Mouse (Mus musculus): ENCODE measurements around the gene Ankrd6.

DNA sequence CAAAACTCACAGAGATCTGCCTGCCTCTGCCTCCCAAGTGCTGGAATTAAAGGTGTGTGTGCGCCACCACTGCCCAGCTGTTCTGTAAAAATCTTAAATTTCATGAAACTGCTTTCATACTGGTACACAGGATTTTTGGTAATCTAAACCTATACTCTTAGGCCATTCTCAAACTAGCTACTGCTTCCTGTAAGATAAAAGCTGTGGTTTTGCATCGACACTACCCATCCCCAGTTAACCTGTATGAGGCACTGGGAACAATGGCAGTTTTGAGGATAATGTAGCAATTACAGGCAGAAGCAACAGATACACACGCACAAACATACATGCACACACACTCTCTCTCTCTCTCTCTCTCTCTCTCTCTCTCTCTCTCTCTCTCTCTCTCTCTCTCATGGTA is 64.2 kb downstream of the Ankrd6 start:
- TF ChIP-seq CTCF (IDR thresholded peaks at IDR 0.05; ENCODE audit: low read depth, low read length): no peak
- no peak for TF ChIP-seq GATA1 (IDR thresholded peaks at IDR 0.05; ENCODE audit: borderline replicate concordance, low read length)
- no peak for TF ChIP-seq TAL1 (conservative IDR thresholded peaks at IDR 0.05; ENCODE audit: low read depth, low read length)
- TF ChIP-seq GATA2 (IDR thresholded peaks at IDR 0.05; ENCODE audit: borderline replicate concordance, low read depth, low read length): no peak
- no peak for TF ChIP-seq POLR2AphosphoS5 (IDR thresholded peaks at IDR 0.05; ENCODE audit: insufficient replicate concordance, low read depth, low read length)

Measured in G1E (cell line).